Mouse (Mus musculus): ENCODE measurements around the gene Itsn2.
"Not testable (repeated sequence)": the region's sequence is repeated elsewhere in the genome, so short reads cannot be mapped to it uniquely, and the experiment has no call there.

The Itsn2 gene

GRCm38 (mm10) chr12:4592541-4593165, at the start of gene Itsn2, which contains the start of gene Gm3625:
Gene Itsn2 (plus strand): TSS chr12:4592638.
Gene Gm3625 (minus strand): TSS chr12:4592927.
- in situ Hi-C loops (cut with MboI), result no loop called here

GRCm38 (mm10) chr12:4544400-4544919, 48.0 kb upstream of the Itsn2 start:
- in situ Hi-C loops (cut with MboI), result loop anchor here (25.0 kb wide), 1 partner anchor 607 kb away; no protein-coding TSS in a partner anchor

GRCm38 (mm10) chr12:4545425-4545824, 47.0 kb upstream of the Itsn2 start:
- in situ Hi-C loops (cut with MboI), result loop anchor here (25.0 kb wide), 1 partner anchor 608 kb away; no protein-coding TSS in a partner anchor

- in situ Hi-C loops (cut with MboI), result loop anchor here (25.0 kb wide), 1 partner anchor 609 kb away; no protein-coding TSS in a partner anchor
These were observed 45.9 kb upstream of the Itsn2 start for GRCm38 (mm10) chr12:4546491-4546890.

- in situ Hi-C loops (cut with MboI), result loop anchor here (25.0 kb wide), 1 partner anchor 610 kb away; no protein-coding TSS in a partner anchor
These were observed 44.9 kb upstream of the Itsn2 start for GRCm38 (mm10) chr12:4547557-4547956.

GRCm38 (mm10) chr12:4548053-4549013, 44.1 kb upstream of the Itsn2 start:
- in situ Hi-C loops (cut with MboI), result loop anchor here (25.0 kb wide), 1 partner anchor 611 kb away; no protein-coding TSS in a partner anchor

GRCm38 (mm10) chr12:4553704-4554103, 38.7 kb upstream of the Itsn2 start:
- in situ Hi-C loops (cut with MboI), result not testable (repeated sequence)

GRCm38 (mm10) chr12:4555451-4555850, 37.0 kb upstream of the Itsn2 start:
- in situ Hi-C loops (cut with MboI), result no loop called here

GRCm38 (mm10) chr12:4556891-4557290, 35.5 kb upstream of the Itsn2 start:
- in situ Hi-C loops (cut with MboI), result no loop called here

- in situ Hi-C loops (cut with MboI), result no loop called here
These were observed 35.0 kb upstream of the Itsn2 start for GRCm38 (mm10) chr12:4557436-4557835.

GRCm38 (mm10) chr12:4558013-4558412, 34.4 kb upstream of the Itsn2 start:
- in situ Hi-C loops (cut with MboI), result no loop called here

GRCm38 (mm10) chr12:4558475-4559279, 33.8 kb upstream of the Itsn2 start:
- in situ Hi-C loops (cut with MboI), result no loop called here

- in situ Hi-C loops (cut with MboI), result no loop called here
These were observed 20.6 kb upstream of the Itsn2 start for GRCm38 (mm10) chr12:4571864-4572263.

GRCm38 (mm10) chr12:4574065-4574464, 18.4 kb upstream of the Itsn2 start:
- in situ Hi-C loops (cut with MboI), result no loop called here

GRCm38 (mm10) chr12:4582326-4582725, 10.1 kb upstream of the Itsn2 start:
- in situ Hi-C loops (cut with MboI), result no loop called here

GRCm38 (mm10) chr12:4587846-4588245, 4.6 kb upstream of the Itsn2 start:
- in situ Hi-C loops (cut with MboI), result no loop called here

GRCm38 (mm10) chr12:4588603-4589002, 3.8 kb upstream of the Itsn2 start:
- in situ Hi-C loops (cut with MboI), result no loop called here

GRCm38 (mm10) chr12:4592025-4592424, 413 bp upstream of the Itsn2 start:
- in situ Hi-C loops (cut with MboI), result no loop called here

- in situ Hi-C loops (cut with MboI), result no loop called here
These were observed 910 bp downstream of the Itsn2 start for GRCm38 (mm10) chr12:4593166-4593929.

- in situ Hi-C loops (cut with MboI), result no loop called here
These were observed 1.5 kb downstream of the Itsn2 start for GRCm38 (mm10) chr12:4593930-4594391.

- in situ Hi-C loops (cut with MboI), result no loop called here
These were observed 2.6 kb downstream of the Itsn2 start for GRCm38 (mm10) chr12:4595055-4595454.
